Mouse (Mus musculus) central nervous system, embryonic 11.5 days (tissue): Measurements from ENCODE around the gene Mgat1. TPM values are rescaled to one million over a fixed set of nuclear protein-coding genes. Genes with fewer than 3 reads are reported as not detected.

Experiments
- polyA plus RNA-seq: library from polyadenylated mRNA; depleted of rRNA; stranded (reverse); fragments of >200 nt; gene quantifications from 2 replicates; pipeline ENCODE4 v1.2.3, GENCODE M21; 2012; rRNA removed

Mgat1 gene
- polyA plus RNA-seq = 43.1 and 45.5 TPM in 2 replicates

DNA sequence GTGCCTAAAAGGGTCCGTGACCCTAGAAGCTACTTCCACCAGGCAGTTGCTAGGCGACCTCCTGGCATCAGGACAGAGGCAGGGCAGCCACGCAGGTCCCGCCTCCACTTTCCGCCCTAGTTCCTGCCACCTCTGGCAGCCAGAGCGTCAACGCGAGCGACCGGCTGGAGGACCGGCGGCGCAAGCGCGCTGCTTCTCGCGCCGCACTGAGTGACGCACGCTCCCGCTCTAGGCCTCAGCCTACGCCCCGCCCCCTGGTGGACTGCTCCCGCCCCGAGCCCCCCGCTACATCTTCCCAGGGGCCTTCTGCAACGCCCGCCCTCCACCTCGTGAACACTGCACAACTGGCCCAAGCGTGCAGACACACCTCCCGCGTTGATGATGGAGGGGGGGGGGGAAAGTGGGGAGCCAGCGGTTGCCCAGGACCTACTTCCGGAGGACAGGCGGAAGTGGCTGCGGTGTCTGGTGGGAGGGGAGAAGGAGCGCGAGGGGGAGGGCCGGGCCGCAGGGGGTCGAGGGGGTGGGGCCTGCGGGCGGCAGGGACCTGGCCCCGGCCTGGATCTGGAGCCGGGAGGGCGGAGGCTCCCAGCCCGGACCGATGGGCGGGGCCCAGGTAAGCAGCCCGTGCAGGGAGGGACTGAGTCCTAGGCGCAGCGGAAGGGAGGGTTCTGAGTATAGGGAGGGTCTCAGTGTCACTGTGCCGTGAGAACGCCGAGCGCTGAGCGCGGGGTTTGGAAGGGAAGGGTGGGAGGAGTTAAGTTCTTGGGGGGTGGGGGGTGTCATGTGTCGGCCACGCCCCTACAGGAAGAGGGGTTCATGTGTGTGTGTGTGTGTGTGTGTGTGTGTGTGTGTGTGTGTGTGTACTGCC lies at the start of gene Mgat1:
Gene Mgat1, plus strand, starts transcription at position 465 of the 868 bp plus-strand sequence.

GRCm38 (mm10) chr11:49203129-49203768 lies 40.7 kb upstream of the Mgat1 start, which contains the start of gene Zfp62:
TSS of gene Zfp62 (plus strand) at chr11:49203292.

DNA sequence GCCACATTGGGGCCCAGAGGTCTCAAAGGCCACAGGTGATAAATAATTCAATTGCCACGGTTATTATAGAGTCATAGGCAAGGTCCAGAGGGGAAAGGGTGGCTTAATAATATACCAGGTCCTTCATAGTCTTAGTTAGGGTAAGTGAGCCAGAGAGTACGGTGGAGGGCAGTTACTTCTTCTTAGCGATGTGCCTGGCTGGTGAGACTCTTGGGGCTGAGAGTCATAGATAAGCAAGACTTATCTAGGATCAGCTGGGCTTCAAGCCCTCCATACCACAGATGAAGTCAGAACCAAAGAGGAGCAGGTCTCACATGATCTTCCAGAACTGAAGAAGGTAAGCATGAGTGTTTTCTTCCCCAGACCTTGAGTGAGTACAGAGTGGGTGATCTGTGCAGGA lies 34.2 kb downstream of the Mgat1 start, which contains the start of gene Olfr1393:
Gene Olfr1393, plus strand, starts transcription at position 83 of the 400 bp plus-strand sequence.

GRCm38 (mm10) chr11:49284982-49285381 lies 41.0 kb downstream of the Mgat1 start, which contains the start of gene Olfr1392:
TSS of gene Olfr1392 (plus strand) at chr11:49285282.

GRCm38 (mm10) chr11:49304441-49304840 lies 60.5 kb downstream of the Mgat1 start, which contains the start of gene Olfr10:
TSS of gene Olfr10 (plus strand) at chr11:49304741.

Other genes starting within 250 kb of the Mgat1 start
- 0.10 and 0.29 TPM in 2 replicates for gene 9930111J21Rik2, start 192.9 kb upstream of the Mgat1 start, polyA plus RNA-seq
- not detected in 2 replicates for gene Tgtp2, start 180.0 kb upstream of the Mgat1 start, polyA plus RNA-seq
- 0.55 and 0.89 TPM in 2 replicates for gene Ifi47, start 167.6 kb upstream of the Mgat1 start, polyA plus RNA-seq
- not detected in 2 replicates for gene Olfr1396, start 129.3 kb upstream of the Mgat1 start, polyA plus RNA-seq
- gene Olfr1395, start 101.9 kb upstream of the Mgat1 start, polyA plus RNA-seq = not detected in 2 replicates
- gene Olfr1394, start 89.8 kb upstream of the Mgat1 start, polyA plus RNA-seq = not detected in 2 replicates
- gene Btnl9, start 57.0 kb upstream of the Mgat1 start, polyA plus RNA-seq = 0.21 and 0.44 TPM in 2 replicates
- 34.9 and 45.0 TPM in 2 replicates for gene Zfp62, start 40.9 kb upstream of the Mgat1 start, polyA plus RNA-seq
- gene Olfr1393, start 34.1 kb downstream of the Mgat1 start, polyA plus RNA-seq = 0.06 and 0.17 TPM in 2 replicates
- gene Olfr1392, start 41.1 kb downstream of the Mgat1 start, polyA plus RNA-seq = 0.05 and 0.20 TPM in 2 replicates
- not detected in 2 replicates for gene Olfr10, start 60.5 kb downstream of the Mgat1 start, polyA plus RNA-seq
- not detected in 2 replicates for gene Olfr1391, start 78.6 kb downstream of the Mgat1 start, polyA plus RNA-seq
- gene Olfr1390, start 91.0 kb downstream of the Mgat1 start, polyA plus RNA-seq = not detected in 2 replicates
- not detected in 2 replicates for gene Olfr1389, start 178.9 kb downstream of the Mgat1 start, polyA plus RNA-seq
- gene Olfr1388, start 192.4 kb downstream of the Mgat1 start, polyA plus RNA-seq = 0.09 and 0.13 TPM in 2 replicates
- gene Olfr1387, start 211.2 kb downstream of the Mgat1 start, polyA plus RNA-seq = not detected in 2 replicates
- not detected in 2 replicates for gene Olfr1386, start 220.9 kb downstream of the Mgat1 start, polyA plus RNA-seq
- not detected in 2 replicates for gene Olfr1385, start 244.9 kb downstream of the Mgat1 start, polyA plus RNA-seq